In genomic region chr10:80656130-80656862, GRCm38 (mm10) we compare ENCODE assay signal across 1 mouse cellular context.
TF ChIP-seq lines count a peak whose summit lies in the region.

No protein-coding gene starts in this region.

TF ChIP-seq in CH12.LX, 34 proteins besides CTCF, POLR2A, EP300 and RAD21:
- 0 out of 2 replicates have a peak, but pooled peaks have one; percentile 32 for TF ChIP-seq SIN3A (IDR thresholded peaks at IDR 0.05; ENCODE audit: low read length)
- no peak for TF ChIP-seq ZKSCAN1 (IDR thresholded peaks at IDR 0.05; ENCODE audit: borderline replicate concordance, low read depth, low read length)
- peak; percentile 43 for TF ChIP-seq ZMIZ1 (IDR thresholded peaks at IDR 0.05; ENCODE audit: low read depth, low read length)
- TF ChIP-seq ELF1 (IDR thresholded peaks at IDR 0.05; ENCODE audit: low read depth, low read length), result 0 out of 2 replicates have a peak, but pooled peaks have one; percentile 17
- TF ChIP-seq JUND (conservative IDR thresholded peaks at IDR 0.05; ENCODE audit: low read depth, low read length), result no peak
- TF ChIP-seq IRF4 (IDR thresholded peaks at IDR 0.05; ENCODE audit: low read depth, low read length), result 0 out of 2 replicates have a peak, but pooled peaks have one; percentile 16
- TF ChIP-seq MAZ (IDR thresholded peaks at IDR 0.05; ENCODE audit: low read depth, low read length), result 0 out of 2 replicates have a peak, but pooled peaks have one; percentile 20
- peak; percentile 42; the same call in 1 of the 2 replicates for TF ChIP-seq NELFE (IDR thresholded peaks at IDR 0.05; ENCODE audit: low read depth, low read length)
- no peak for TF ChIP-seq GABPA (IDR thresholded peaks at IDR 0.05; ENCODE audit: insufficient replicate concordance, low read depth, low read length)
- peak; percentile 73 for TF ChIP-seq TCF12 (IDR thresholded peaks at IDR 0.05; ENCODE audit: low read depth, low read length)
- no peak for TF ChIP-seq ZC3H11A (IDR thresholded peaks at IDR 0.05; ENCODE audit: low read depth, low read length)
- TF ChIP-seq CHD2 (IDR thresholded peaks at IDR 0.05; ENCODE audit: low read length), result peak; percentile 22; the same call in 1 of the 2 replicates
